Mouse (Mus musculus) layer of hippocampus, adult 2 months (tissue): Measurements from ENCODE around the gene Zfp689. TPM values are rescaled to one million over a fixed set of nuclear protein-coding genes. Genes with fewer than 3 reads are reported as not detected.
"Not testable (repeated sequence)": the region's sequence is repeated elsewhere in the genome, so short reads cannot be mapped to it uniquely, and the experiment has no call there.

Experiments used
- DNase-seq, 2 experiments: peaks; one replicate each; pipeline ENCODE4 v3.0.0; 2022; ENCODE audit warnings: low spot score in 2 of 2
- H3K27ac ChIP-seq: fragments of 200-600 bp; 2 replicates; pipeline ENCODE4 v1.8.1; 2022
- H3K4me3 ChIP-seq: fragments of 200-600 bp; 2 replicates; pipeline ENCODE4 v1.8.1; 2022; ENCODE audit warnings: mild to moderate bottlenecking
- CTCF ChIP-seq: fragments of 200-600 bp; conservative IDR thresholded peaks from 2 replicates; pipeline ENCODE4 v1.8.1; 2022; ENCODE audit warnings: antibody characterized with exemption, mild to moderate bottlenecking, moderate library complexity
- total RNA-seq, 2 experiments: library from RNA; stranded (reverse); gene quantifications; 2 replicates each; pipeline ENCODE4 v1.2.3; 2021

The Zfp689 gene
- total RNA-seq, 2 experiments from 2014 or later, result 5.0 to 7.6 TPM

GRCm38 (mm10) chr7:127476855-127477254, 27.9 kb upstream of the Zfp689 start:
- Histone ChIP-seq H3K27ac (peak overlapping the region; percentile 99), H3K4me3 (peak overlapping the region; percentile 57)
- TF ChIP-seq CTCF, result no peak
- DNase-seq, result no peak

DNA sequence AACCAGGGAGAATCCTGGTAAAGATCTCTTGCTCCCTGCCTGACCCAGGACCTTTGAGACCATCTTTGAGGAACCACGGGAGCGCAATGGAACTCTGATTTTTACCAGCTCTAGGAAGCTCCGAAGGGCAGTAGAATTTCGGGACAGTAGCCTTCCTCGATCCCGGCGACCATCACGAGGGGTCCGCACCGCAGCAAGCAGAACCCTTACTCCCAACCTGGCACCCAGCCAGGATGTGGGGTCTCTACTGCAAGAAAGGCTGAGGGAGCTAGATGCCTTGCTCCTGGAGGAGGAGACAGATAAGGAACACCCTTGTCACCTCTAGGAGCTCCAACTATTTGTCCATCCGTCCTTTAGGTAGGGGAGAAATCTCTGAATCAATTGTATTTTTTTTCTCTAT, 27.4 kb upstream of the Zfp689 start:
- no peak for TF ChIP-seq CTCF
- no peak for DNase-seq
- Histone ChIP-seq H3K4me3 (no peak overlapping the region), H3K27ac (no peak overlapping the region)

DNA sequence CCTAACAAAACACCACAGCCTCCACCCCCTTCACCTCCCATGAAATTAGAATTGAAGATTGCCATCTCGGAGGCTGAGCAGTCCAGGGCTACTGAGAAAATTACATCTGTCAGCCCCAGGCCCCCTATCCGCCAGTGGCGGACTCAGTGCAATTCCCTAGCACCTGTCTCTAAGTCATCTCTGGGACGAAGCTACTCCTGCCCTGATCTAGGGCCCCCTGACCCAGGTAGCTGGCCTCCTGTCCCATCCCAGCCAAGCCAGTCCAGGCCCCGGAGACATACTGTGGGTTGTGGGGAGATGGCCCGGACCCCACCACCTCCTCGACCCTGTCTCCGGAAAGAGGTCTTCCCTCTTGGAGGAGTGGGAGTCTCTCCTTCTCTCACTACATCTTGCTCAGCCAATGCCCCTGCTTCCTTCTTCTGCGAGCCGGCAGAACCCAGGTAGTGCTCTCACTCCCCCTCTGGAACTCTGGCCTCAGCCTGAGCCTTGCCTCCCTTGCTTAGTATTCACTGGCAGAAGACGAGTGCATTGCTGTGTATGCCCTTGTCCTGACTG, 26.3 kb upstream of the Zfp689 start:
- no peak for DNase-seq
- H3K27ac ChIP-seq, result no peak overlapping the region
- H3K4me3 ChIP-seq, result no peak overlapping the region
- TF ChIP-seq CTCF, result no peak

DNA sequence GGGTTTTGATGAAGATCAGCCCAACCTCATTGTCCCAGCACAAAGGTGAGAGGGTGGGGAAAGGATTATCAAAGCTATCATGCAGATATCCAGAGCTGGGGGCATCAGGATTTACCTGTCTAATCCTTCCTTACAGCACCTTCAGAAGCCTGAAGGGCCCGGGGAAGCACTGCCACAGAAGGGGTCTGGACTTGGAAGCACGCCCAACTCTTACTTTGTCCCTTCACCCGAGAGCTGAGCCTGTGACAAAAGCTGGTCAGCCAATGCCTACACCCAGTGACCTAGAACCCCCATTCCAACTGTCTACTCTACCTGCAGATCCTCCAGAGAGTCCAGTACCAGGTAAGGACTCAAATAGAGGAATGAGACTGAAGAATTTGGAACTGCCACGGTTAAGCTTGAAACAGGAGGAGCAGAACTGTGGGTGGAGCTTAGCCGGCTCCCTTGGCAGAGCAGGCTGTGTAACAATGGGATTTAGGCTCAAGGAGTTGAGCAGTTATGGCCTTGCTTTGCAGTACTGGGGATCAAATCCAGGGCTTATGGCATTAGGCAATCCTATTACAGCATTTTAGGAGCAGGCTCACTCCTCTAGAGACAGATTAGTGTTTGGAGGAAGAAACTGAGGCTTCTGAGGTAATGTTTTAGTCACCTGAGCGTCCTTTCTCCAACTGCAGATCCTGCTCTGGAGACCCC, 25.6 kb upstream of the Zfp689 start:
- no peak overlapping the region for H3K27ac ChIP-seq
- H3K4me3 ChIP-seq, result no peak overlapping the region
- no peak for TF ChIP-seq CTCF
- DNase-seq, result no peak

DNA sequence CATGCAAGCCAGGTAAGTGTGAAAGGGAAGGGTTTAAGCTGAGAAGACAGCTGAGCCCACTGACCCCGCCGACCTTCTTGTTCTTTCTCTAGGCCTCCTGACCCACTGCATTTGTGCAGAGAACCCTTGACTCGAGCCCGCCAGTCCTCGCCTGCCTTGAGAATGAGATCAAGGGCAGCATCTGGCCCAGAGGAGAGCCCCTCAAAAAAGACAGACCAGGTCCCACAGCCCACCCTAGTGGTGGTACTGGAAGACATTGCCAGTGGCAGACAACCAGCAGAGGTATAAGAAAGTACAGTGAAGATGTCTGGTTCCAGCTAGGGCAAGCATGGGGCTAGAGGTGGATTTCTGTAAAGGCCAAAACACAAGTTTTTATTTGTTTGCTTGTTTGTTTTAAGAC, 24.7 kb upstream of the Zfp689 start:
- TF ChIP-seq CTCF, result peak; percentile 52

DNA sequence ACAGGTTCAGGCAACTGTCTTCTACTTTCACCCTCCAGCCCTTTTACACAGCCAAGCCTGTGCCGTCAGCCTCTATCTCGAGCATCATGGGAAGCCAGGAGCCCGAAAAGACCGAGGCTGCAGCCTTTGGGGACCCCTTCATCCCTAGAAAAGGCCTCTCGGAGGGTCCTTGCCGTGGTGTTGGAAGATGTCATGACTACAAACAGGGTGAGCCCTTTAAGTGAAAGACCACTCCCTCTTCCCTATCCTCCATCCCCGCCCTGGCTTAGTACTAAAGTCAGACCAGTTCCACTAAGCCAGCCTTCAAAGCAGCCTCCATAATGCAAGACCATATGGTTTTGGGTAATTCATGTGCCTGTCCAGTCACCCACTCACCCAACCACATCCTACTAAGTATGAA, 23.1 kb upstream of the Zfp689 start:
- peak overlapping the region; percentile 99 for H3K27ac ChIP-seq
- DNase-seq, result no peak
- TF ChIP-seq CTCF, result no peak
- peak overlapping the region; percentile 87 for H3K4me3 ChIP-seq

More for the DNA sequence above, 24.7 kb upstream of the Zfp689 start:
- no peak overlapping the region for H3K27ac ChIP-seq
- H3K4me3 ChIP-seq, result no peak overlapping the region
- no peak for DNase-seq

GRCm38 (mm10) chr7:127471646-127472010, 22.7 kb upstream of the Zfp689 start:
- H3K27ac ChIP-seq, result peak overlapping the region; percentile 99
- TF ChIP-seq CTCF, result peak; percentile 33
- no peak for DNase-seq
- peak overlapping the region; percentile 87 for H3K4me3 ChIP-seq

GRCm38 (mm10) chr7:127470743-127471645, 22.0 kb upstream of the Zfp689 start:
- peak overlapping the region; percentile 87 for H3K4me3 ChIP-seq
- no peak for TF ChIP-seq CTCF
- H3K27ac ChIP-seq, result peak overlapping the region; percentile 99
- peak; percentile 88 to 97 for DNase-seq

GRCm38 (mm10) chr7:127470011-127470715, 21.2 kb upstream of the Zfp689 start:
- H3K4me3 ChIP-seq, result peak overlapping the region; percentile 87
- peak overlapping the region; percentile 99 for H3K27ac ChIP-seq
- DNase-seq, result peak in 1 of 2 experiments; percentile 15
- TF ChIP-seq CTCF, result no peak

GRCm38 (mm10) chr7:127466606-127467005, 17.6 kb upstream of the Zfp689 start:
- TF ChIP-seq CTCF, result no peak
- H3K4me3 ChIP-seq, result no peak overlapping the region
- DNase-seq, result no peak
- no peak overlapping the region for H3K27ac ChIP-seq

DNA sequence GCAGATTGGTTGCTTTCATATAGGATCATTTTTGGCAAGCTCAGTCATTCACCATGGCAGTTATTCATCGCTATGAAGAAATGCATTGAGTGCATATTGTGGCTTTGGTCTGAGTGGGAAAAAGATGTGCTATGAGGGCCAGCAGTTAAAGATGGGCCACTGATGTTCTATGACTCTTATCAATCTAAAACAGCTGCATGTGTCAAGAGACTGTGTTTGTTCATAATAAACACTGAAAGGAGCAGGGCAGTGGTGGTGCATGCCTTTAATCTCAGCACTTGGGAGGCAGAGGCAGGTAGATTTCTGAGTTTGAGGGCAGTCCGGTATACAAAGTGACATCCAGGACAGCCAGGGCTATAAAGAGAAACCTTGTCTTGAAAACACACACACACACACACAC, 16.7 kb upstream of the Zfp689 start:
- H3K4me3 ChIP-seq, H3K27ac ChIP-seq, DNase-seq: not testable (repeated sequence)

- TF ChIP-seq CTCF, result no peak
- no peak for DNase-seq
- H3K27ac ChIP-seq, result no peak overlapping the region
- H3K4me3 ChIP-seq, result no peak overlapping the region
Observed at GRCm38 (mm10) chr7:127465191-127465590, 16.2 kb upstream of the Zfp689 start.

DNA sequence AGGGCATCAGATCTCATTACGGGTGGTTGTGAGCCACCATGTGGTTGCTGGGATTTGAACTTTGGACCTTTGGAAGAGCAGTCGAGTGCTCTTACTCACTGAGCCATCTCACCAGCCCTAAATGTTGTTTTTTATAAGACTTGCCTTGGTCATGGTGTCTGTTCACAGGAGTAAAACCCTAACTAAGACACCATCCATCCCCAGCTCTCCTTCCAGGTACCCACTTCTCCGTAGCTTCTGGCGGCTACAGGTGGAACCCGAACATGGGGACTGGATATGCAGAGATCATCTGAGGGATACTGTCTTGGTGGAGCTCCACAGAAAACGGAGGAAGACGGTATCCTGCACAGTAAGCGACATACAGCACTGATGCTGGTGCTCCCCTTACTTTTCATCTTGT, 10.4 kb upstream of the Zfp689 start, which contains the start of gene Prr14:
Gene Prr14 (plus strand): TSS at position 301 of the 400 bp plus-strand sequence.
- H3K27ac ChIP-seq, H3K4me3 ChIP-seq, DNase-seq: not testable (repeated sequence)

DNA sequence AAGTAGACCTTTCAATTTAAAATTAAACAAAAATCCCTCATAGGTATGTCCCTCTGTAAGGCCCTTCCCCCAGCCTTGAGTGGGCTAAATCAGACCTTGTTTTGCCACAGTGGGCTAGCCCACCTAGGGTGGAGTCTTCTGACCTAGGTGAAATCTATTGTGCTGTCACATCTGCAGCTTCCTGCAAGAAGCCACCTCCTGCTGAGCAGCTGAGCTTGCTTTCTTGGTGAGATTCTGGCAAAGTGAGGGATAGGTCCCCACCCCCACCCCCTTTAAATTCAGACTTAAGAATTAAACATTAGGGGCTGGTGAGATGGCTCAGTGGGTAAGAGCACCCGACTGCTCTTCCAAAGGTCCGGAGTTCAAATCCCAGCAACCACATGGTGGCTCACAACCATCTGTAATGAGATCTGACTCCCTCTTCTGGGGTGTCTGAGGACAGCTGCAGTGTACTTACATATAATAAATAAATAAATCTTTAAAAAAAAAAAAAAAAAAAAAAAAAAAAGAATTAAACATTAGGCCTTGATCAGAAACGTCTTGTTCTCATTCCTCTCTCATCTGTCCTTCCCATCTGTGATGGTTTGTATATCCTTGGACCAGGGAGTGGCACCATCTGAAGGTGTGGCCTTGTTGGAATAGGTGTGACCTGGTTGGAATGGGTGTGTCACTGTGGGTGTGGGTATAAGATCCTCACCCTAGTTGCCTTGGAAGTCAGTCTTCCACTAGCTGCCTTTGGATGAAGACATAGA, 9.6 kb upstream of the Zfp689 start:
- H3K27ac ChIP-seq, H3K4me3 ChIP-seq, DNase-seq: not testable (repeated sequence)
